ENCODE assay signal across 21 mouse cellular contexts in the genomic region with DNA sequence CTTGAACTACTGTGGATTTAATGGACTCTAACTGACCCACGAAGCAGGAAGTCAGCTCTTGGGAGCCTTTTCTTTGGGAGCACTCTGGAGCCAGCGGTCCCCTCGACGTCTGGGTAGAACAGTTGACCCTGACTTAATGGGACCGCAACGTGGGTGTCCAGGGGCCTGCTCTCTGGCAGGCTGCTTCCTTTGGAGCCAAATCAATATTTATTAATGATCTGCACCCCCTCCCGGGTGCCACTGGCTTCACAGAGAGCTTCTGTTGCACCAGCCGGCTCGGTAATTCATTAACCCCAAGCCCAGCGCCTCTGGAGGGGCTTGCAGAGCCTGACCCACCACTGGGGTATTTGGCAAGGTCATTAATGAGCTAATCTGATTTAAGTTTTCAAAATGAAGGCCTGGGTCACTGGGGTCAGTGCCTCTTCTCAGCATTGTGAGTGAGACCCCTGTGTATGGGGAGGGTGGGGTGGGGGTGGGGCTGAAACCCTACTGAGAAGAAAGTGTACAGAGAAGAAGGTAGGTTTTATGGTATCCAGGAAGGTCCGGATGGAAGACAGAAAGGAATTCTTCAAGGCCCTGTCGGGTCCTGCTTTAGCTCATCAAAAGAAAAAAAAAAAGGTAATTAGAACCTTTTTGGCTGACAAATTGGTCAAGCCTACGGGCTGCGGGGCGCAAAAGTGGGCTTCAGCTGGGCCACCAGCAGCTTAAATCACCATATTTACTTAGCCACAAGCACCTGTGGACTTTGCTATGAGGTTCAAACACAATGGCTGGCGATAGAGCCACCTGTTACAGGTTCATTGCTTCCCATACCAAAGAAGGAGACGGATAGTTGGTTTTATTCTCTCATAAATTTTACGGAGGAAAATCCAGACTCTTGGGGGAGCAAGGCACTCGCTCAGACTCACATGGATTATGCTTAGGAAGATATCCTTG. TPM values are rescaled to one million over a fixed set of nuclear protein-coding genes. Genes with fewer than 3 reads are reported as not detected.
DNase-seq lines count a peak whose midpoint lies in the region; ATAC-seq and TF ChIP-seq lines count a peak whose summit lies in the region.
"Had no signal": no experiment of that assay in that cellular context is flagged by ENCODE, and none has a peak within 500 bp of the region (broad histone marks: within the 10 kb centered on the region; RNA-seq: fewer than 3 reads in every experiment).

No protein-coding gene starts in this region.

- DNase-seq in hindbrain, embryonic 11.5 days (ENCODE audit: low spot score), result peak; percentile 17
- DNase-seq in hindbrain, postnatal 0 days (ENCODE audit: low spot score), result no peak
- peak; percentile 58 for DNase-seq in embryo, embryonic 10.5 days (ENCODE audit: low spot score)
- DNase-seq in lung, adult 2 months, result no peak
- no peak for DNase-seq in gastrocnemius, adult 2 months
- no peak for DNase-seq in layer of hippocampus, postnatal 10 days (ENCODE audit: low spot score in 2 of 2)
- DNase-seq: cerebellum, adult 11 months; gastrocnemius, postnatal 14 days; kidney, adult 18-20 months; left cerebral cortex, postnatal 4 days; lung, postnatal 14 days; midbrain, embryonic 14.5 days; right cerebral cortex, postnatal 14 days had no signal

- no peak overlapping the region for H3K4me2 ChIP-seq in hindbrain, embryonic 11.5 days (replicated peaks; ENCODE audit: low read depth, low read length)
- no peak overlapping the region for H3K4me2 ChIP-seq in hindbrain, postnatal 0 days (ENCODE audit: low read depth, low read length)
- H3K4me2 ChIP-seq in intestine, embryonic 16.5 days (ENCODE audit: low read depth, low read length), result no peak overlapping the region
- peak overlapping the region; percentile 36 for H3K4me2 ChIP-seq in liver, embryonic 16.5 days (ENCODE audit: low read depth, low read length)
- H3K4me2 ChIP-seq: heart, embryonic 13.5 days; neural tube, embryonic 13.5 days had no signal

- peaks cover 2% of the 10 kb centered on the region; the same call in 1 of the 2 replicates for H3K4me1 ChIP-seq in hindbrain, embryonic 11.5 days (replicated peaks; ENCODE audit: control insufficient read depth, insufficient read depth, low read length)
- no peaks in the 10 kb centered on the region for H3K4me1 ChIP-seq in hindbrain, postnatal 0 days (ENCODE audit: insufficient read depth, low read length)
- H3K4me1 ChIP-seq in intestine, embryonic 16.5 days (ENCODE audit: control insufficient read depth, insufficient read depth, low read length), result no peaks in the 10 kb centered on the region
- no peaks in the 10 kb centered on the region; the same call in 1 of the 2 replicates for H3K4me1 ChIP-seq in liver, embryonic 16.5 days (ENCODE audit: control insufficient read depth, low read depth, low read length)
- H3K4me1 ChIP-seq in lung, adult 2 months (ENCODE audit: control insufficient read depth, insufficient read depth, low read length), result no peaks in the 10 kb centered on the region
- H3K4me1 ChIP-seq: heart, embryonic 13.5 days; neural tube, embryonic 13.5 days had no signal

- no peak overlapping the region for H3K27ac ChIP-seq in hindbrain, embryonic 11.5 days (ENCODE audit: low read depth, low read length)
- no peak overlapping the region for H3K27ac ChIP-seq in hindbrain, postnatal 0 days
- no peak overlapping the region for H3K27ac ChIP-seq in intestine, embryonic 16.5 days (ENCODE audit: low read length)
- H3K27ac ChIP-seq in liver, embryonic 16.5 days (ENCODE audit: low read length), result peak overlapping the region; percentile 71
- H3K27ac ChIP-seq in gastrocnemius, adult 2 months, result no peak overlapping the region
- H3K27ac ChIP-seq: heart, embryonic 13.5 days; neural tube, embryonic 13.5 days had no signal

- ATAC-seq in hindbrain, embryonic 11.5 days (ENCODE audit: low FRiP score), result no peak
- no peak for ATAC-seq in hindbrain, postnatal 0 days
- ATAC-seq in intestine, embryonic 16.5 days, result peak; percentile 81
- ATAC-seq in liver, embryonic 16.5 days (ENCODE audit: low read depth), result peak; percentile 85

- H3K4me3 ChIP-seq in hindbrain, embryonic 11.5 days (ENCODE audit: low read depth, low read length), result no peak overlapping the region
- no peak overlapping the region for H3K4me3 ChIP-seq in hindbrain, postnatal 0 days (ENCODE audit: low read length)
- H3K4me3 ChIP-seq in intestine, embryonic 16.5 days (ENCODE audit: low read length), result no peak overlapping the region
- H3K4me3 ChIP-seq in liver, embryonic 16.5 days (ENCODE audit: low read depth, low read length), result no peak overlapping the region
- H3K4me3 ChIP-seq in lung, adult 2 months (replicated peaks; ENCODE audit: extremely low read depth, low read depth, low read length), result no peak overlapping the region
- H3K4me3 ChIP-seq in gastrocnemius, adult 2 months, result no peak overlapping the region
- H3K4me3 ChIP-seq: heart, embryonic 13.5 days; neural tube, embryonic 13.5 days had no signal

- TF ChIP-seq POLR2A in lung, adult 2 months (IDR thresholded peaks at IDR 0.05; ENCODE audit: borderline replicate concordance, extremely low read depth, low read depth, low read length), result no peak

- H3K9ac ChIP-seq in hindbrain, embryonic 11.5 days (ENCODE audit: low read depth, low read length), result no peak overlapping the region
- H3K9ac ChIP-seq in hindbrain, postnatal 0 days (replicated peaks; ENCODE audit: low read length), result no peak overlapping the region
- no peak overlapping the region for H3K9ac ChIP-seq in intestine, embryonic 16.5 days (ENCODE audit: low read depth, low read length)
- H3K9ac ChIP-seq in liver, embryonic 16.5 days (ENCODE audit: low read depth, low read length), result no peak overlapping the region
- H3K9ac ChIP-seq: heart, embryonic 13.5 days; neural tube, embryonic 13.5 days had no signal

- H3K36me3 ChIP-seq in hindbrain, embryonic 11.5 days (ENCODE audit: control insufficient read depth, insufficient read depth, low read length), result no peaks in the 10 kb centered on the region
- H3K36me3 ChIP-seq in hindbrain, postnatal 0 days (ENCODE audit: insufficient read depth, low read length), result no peaks in the 10 kb centered on the region
- H3K36me3 ChIP-seq in intestine, embryonic 16.5 days (ENCODE audit: control insufficient read depth, insufficient read depth, low read length), result no peaks in the 10 kb centered on the region
- no peaks in the 10 kb centered on the region for H3K36me3 ChIP-seq in liver, embryonic 16.5 days (ENCODE audit: control insufficient read depth, insufficient read depth)
- H3K36me3 ChIP-seq: G1E; heart, embryonic 13.5 days; neural tube, embryonic 13.5 days had no signal

- TF ChIP-seq CTCF in hindbrain, postnatal 0 days (IDR thresholded peaks at IDR 0.05; ENCODE audit: low read depth), result no peak
- no peak for TF ChIP-seq CTCF in lung, adult 2 months (IDR thresholded peaks at IDR 0.05; ENCODE audit: insufficient read depth, low read length)
- TF ChIP-seq CTCF in gastrocnemius, adult 2 months (IDR thresholded peaks at IDR 0.05), result no peak

- no peaks in the 10 kb centered on the region for H3K27me3 ChIP-seq in hindbrain, embryonic 11.5 days (ENCODE audit: control insufficient read depth, insufficient read depth, low read length)
- no peaks in the 10 kb centered on the region for H3K27me3 ChIP-seq in hindbrain, postnatal 0 days (ENCODE audit: insufficient read depth, low read length)
- no peaks in the 10 kb centered on the region for H3K27me3 ChIP-seq in intestine, embryonic 16.5 days (replicated peaks; ENCODE audit: control insufficient read depth, insufficient read depth, low read length)
- H3K27me3 ChIP-seq in liver, embryonic 16.5 days (ENCODE audit: control insufficient read depth, insufficient read depth, low read depth, low read length), result no peaks in the 10 kb centered on the region
- H3K27me3 ChIP-seq: neural tube, embryonic 13.5 days had no signal

- WGBS in hindbrain, embryonic 11.5 days, result 45% methylated on average over 19 of the region's 19 CpGs
- WGBS in hindbrain, postnatal 0 days, result 48% methylated on average over 19 of the region's 19 CpGs
- WGBS in intestine, embryonic 16.5 days, result 36% methylated on average over 19 of the region's 19 CpGs
- 46% methylated on average over 19 of the region's 19 CpGs for WGBS in liver, embryonic 16.5 days (ENCODE audit: insufficient replicate concordance)
- 58% methylated on average over 19 of the region's 19 CpGs for WGBS in lung, adult 2 months

- no peaks in the 10 kb centered on the region for H3K9me3 ChIP-seq in hindbrain, embryonic 11.5 days (ENCODE audit: control insufficient read depth, low read length)
- no peaks in the 10 kb centered on the region for H3K9me3 ChIP-seq in hindbrain, postnatal 0 days (ENCODE audit: low read length)
- no peaks in the 10 kb centered on the region for H3K9me3 ChIP-seq in intestine, embryonic 16.5 days (ENCODE audit: control insufficient read depth, low read length)
- no peaks in the 10 kb centered on the region for H3K9me3 ChIP-seq in liver, embryonic 16.5 days (replicated peaks; ENCODE audit: control insufficient read depth, low read length)
- H3K9me3 ChIP-seq: heart, embryonic 13.5 days; neural tube, embryonic 13.5 days had no signal

- intact Hi-C loops in gastrocnemius, adult 2 months (cut with DNase I), result no loop called here

RNA-seq across cellular contexts. Expression of a gene that starts 25.0 kb away (rescaled TPM):
- polyA plus RNA-seq in hindbrain, embryonic 11.5 days (2014; fragmentation: Nextera tagmentation; extraction: Ambion mirVana), result 0.31 and 0.46 TPM in 2 replicates
- 0.07 and 0.37 TPM in 2 replicates for total RNA-seq in hindbrain, postnatal 0 days (2014; rRNA removed)
- polyA plus RNA-seq in hindbrain, postnatal 0 days (2015; fragmentation: Nextera tagmentation; extraction: Ambion mirVana), result 0.10 TPM in 2 replicates
- polyA plus RNA-seq in intestine, embryonic 16.5 days (2015; fragmentation: Nextera tagmentation; extraction: Ambion mirVana), result 1.2 and 2.2 TPM in 2 replicates
- polyA plus RNA-seq in liver, embryonic 16.5 days (2015; fragmentation: Nextera tagmentation; extraction: Ambion mirVana), result 48.3 and 48.7 TPM in 2 replicates
- 0.25 TPM in 1 of 2 replicates, not detected in the other for polyA plus RNA-seq in lung, adult 2 months (2012; rRNA removed)
- not detected for total RNA-seq in gastrocnemius, adult 2 months (2021)
- total RNA-seq in layer of hippocampus, postnatal 10 days (2021), result not detected
- total RNA-seq: common myeloid progenitor, adult 5-6 weeks; G1E; gastrocnemius, postnatal 14 days; layer of hippocampus, postnatal 25 days; left cerebral cortex, postnatal 4 days had no signal
- polyA plus RNA-seq: C2C12; G1E; midbrain, embryonic 14.5 days; neural tube, embryonic 13.5 days had no signal

RNA-seq across cellular contexts. Expression of a gene that starts 53.1 kb away (rescaled TPM):
- 42.4 and 51.0 TPM in 2 replicates for polyA plus RNA-seq in hindbrain, embryonic 11.5 days (2014; fragmentation: Nextera tagmentation; extraction: Ambion mirVana)
- total RNA-seq in hindbrain, postnatal 0 days (2014; rRNA removed), result 19.4 and 23.9 TPM in 2 replicates
- polyA plus RNA-seq in hindbrain, postnatal 0 days (2015; fragmentation: Nextera tagmentation; extraction: Ambion mirVana), result 4.6 and 4.7 TPM in 2 replicates
- 3.1 and 4.2 TPM in 2 replicates for polyA plus RNA-seq in intestine, embryonic 16.5 days (2015; fragmentation: Nextera tagmentation; extraction: Ambion mirVana)
- polyA plus RNA-seq in liver, embryonic 16.5 days (2015; fragmentation: Nextera tagmentation; extraction: Ambion mirVana), result not detected in 2 replicates
- 0.98 and 1.5 TPM in 2 replicates for polyA plus RNA-seq in lung, adult 2 months (2012; rRNA removed)
- not detected for total RNA-seq in gastrocnemius, adult 2 months (2021)
- total RNA-seq in layer of hippocampus, postnatal 10 days (2021), result 10 to 100 TPM; 11.2 to 11.5 TPM
- total RNA-seq: common myeloid progenitor, adult 5-6 weeks; G1E; gastrocnemius, postnatal 14 days had no signal
- polyA plus RNA-seq: C2C12, G1E had no signal

Comparison
In these comparisons a context has a peak if more than half of its experiments do, and no peak if none do; other contexts are left out.
1. DNase-seq: peak in hindbrain, embryonic 11.5 days (single experiment) and embryo, embryonic 10.5 days (single experiment); none in hindbrain, postnatal 0 days (single experiment), lung, adult 2 months (single experiment), gastrocnemius, adult 2 months (single experiment) and layer of hippocampus, postnatal 10 days (0 of 2).
2. ATAC-seq: peak in intestine, embryonic 16.5 days (single experiment) and liver, embryonic 16.5 days (single experiment); none in hindbrain, embryonic 11.5 days (single experiment) and hindbrain, postnatal 0 days (single experiment).
3. RNA of a gene that starts 25.0 kb away (polyA plus RNA-seq): 48.3 to 48.7 TPM in liver, embryonic 16.5 days; 1.2 to 2.2 TPM in intestine, embryonic 16.5 days, 0.31 to 0.46 TPM in hindbrain, embryonic 11.5 days, 0.25 TPM in lung, adult 2 months and 0.10 TPM in hindbrain, postnatal 0 days; every median in the first group is over 10 times any median in the second.